Mouse (Mus musculus): Measurements from ENCODE around the gene Gse1. TPM values are rescaled to one million over a fixed set of nuclear protein-coding genes. Genes with fewer than 3 reads are reported as not detected.

The Gse1 gene
- polyA plus RNA-seq, 1 experiment = 14.7 TPM

- Histone ChIP-seq H3K27me3 (ENCODE audit: control insufficient read depth, insufficient read depth, insufficient read length) (no peaks in the 10 kb centered on the region), H3K4me3 (peak overlapping the region; percentile 8), H3ac (ENCODE audit: control insufficient read depth, insufficient read length) (no peak overlapping the region), H3K36me3 (ENCODE audit: control insufficient read depth, insufficient read depth) (no peaks in the 10 kb centered on the region), H3K79me2 (ENCODE audit: control insufficient read depth, insufficient read depth) (peaks cover 6% of the 10 kb centered on the region), H3K4me2 (ENCODE audit: low read depth) (peak overlapping the region; percentile 72)
- TF ChIP-seq MYOD1 (IDR thresholded peaks at IDR 0.05; ENCODE audit: control insufficient read depth in 1 of 3, insufficient read length in 2 of 3, low read depth in 2 of 3) (peak in 2 of 3 experiments; percentile 14 to 16), MYOG (IDR thresholded peaks at IDR 0.05; ENCODE audit: control insufficient read depth in 1 of 3, insufficient read depth in 1 of 3, insufficient read length in 2 of 3, low read depth in 2 of 3) (peak in 1 of 3 experiments; percentile 56), TCF12 (IDR thresholded peaks at IDR 0.05; ENCODE audit: insufficient read depth, poor library complexity, severe bottlenecking) (no peak)
These were observed 89.0 kb downstream of the Gse1 start for GRCm38 (mm10) chr8:120317118-120317824.

GRCm38 (mm10) chr8:120318476-120318991, 90.3 kb downstream of the Gse1 start:
- no peaks in the 10 kb centered on the region for H3K36me3 ChIP-seq (ENCODE audit: control insufficient read depth, insufficient read depth)
- H3K79me2 ChIP-seq (ENCODE audit: control insufficient read depth, insufficient read depth) = peaks cover 6% of the 10 kb centered on the region
- H3K4me3 ChIP-seq = peak overlapping the region; percentile 8
- H3K27me3 ChIP-seq (ENCODE audit: control insufficient read depth, insufficient read depth, insufficient read length) = no peaks in the 10 kb centered on the region
- H3K4me2 ChIP-seq (ENCODE audit: low read depth) = peak overlapping the region; percentile 72
- peak in 1 of 3 experiments; percentile 25 for TF ChIP-seq MYOD1 (IDR thresholded peaks at IDR 0.05; ENCODE audit: control insufficient read depth in 1 of 3, insufficient read length in 2 of 3, low read depth in 2 of 3)
- no peak for TF ChIP-seq CEBPB (IDR thresholded peaks at IDR 0.05; ENCODE audit: insufficient read depth, poor library complexity, severe bottlenecking)
- peak; percentile 19 for TF ChIP-seq SRF (IDR thresholded peaks at IDR 0.05; ENCODE audit: control insufficient read depth, insufficient read length, low read depth)
- no peak for TF ChIP-seq E2F4 (IDR thresholded peaks at IDR 0.05; ENCODE audit: insufficient read depth)
- no peak for TF ChIP-seq TCF3 (IDR thresholded peaks at IDR 0.05; ENCODE audit: insufficient read length, low read depth)
- no peak for TF ChIP-seq POLR2AphosphoS2 (IDR thresholded peaks at IDR 0.05; ENCODE audit: insufficient read length, low read depth)
- peak in 1 of 3 experiments; percentile 28 for TF ChIP-seq MYOG (IDR thresholded peaks at IDR 0.05; ENCODE audit: control insufficient read depth in 1 of 3, insufficient read depth in 1 of 3, insufficient read length in 2 of 3, low read depth in 2 of 3)
- no peak for TF ChIP-seq REST (IDR thresholded peaks at IDR 0.05; ENCODE audit: insufficient read depth, insufficient read length)
- H3ac ChIP-seq (ENCODE audit: control insufficient read depth, insufficient read length) = no peak overlapping the region

GRCm38 (mm10) chr8:120319449-120319848, 91.2 kb downstream of the Gse1 start:
- peak overlapping the region; percentile 72 for H3K4me2 ChIP-seq (ENCODE audit: low read depth)
- peaks cover 6% of the 10 kb centered on the region for H3K79me2 ChIP-seq (ENCODE audit: control insufficient read depth, insufficient read depth)
- no peak overlapping the region for H3K4me3 ChIP-seq
- TF ChIP-seq SRF (IDR thresholded peaks at IDR 0.05; ENCODE audit: control insufficient read depth, insufficient read length, low read depth) (peak; percentile 71), E2F4 (IDR thresholded peaks at IDR 0.05; ENCODE audit: insufficient read depth) (no peak), REST (IDR thresholded peaks at IDR 0.05; ENCODE audit: insufficient read depth, insufficient read length) (no peak), MYOG (IDR thresholded peaks at IDR 0.05; ENCODE audit: control insufficient read depth in 1 of 3, insufficient read depth in 1 of 3, insufficient read length in 2 of 3, low read depth in 2 of 3) (peak in 1 of 3 experiments; percentile 46), POLR2A (IDR thresholded peaks at IDR 0.05; ENCODE audit: insufficient read length, low read depth) (no peak), TCF12 (IDR thresholded peaks at IDR 0.05; ENCODE audit: insufficient read depth, poor library complexity, severe bottlenecking) (no peak), MYOD1 (IDR thresholded peaks at IDR 0.05; ENCODE audit: control insufficient read depth in 1 of 3, insufficient read length in 2 of 3, low read depth in 2 of 3) (peak in 1 of 3 experiments; percentile 24), MAX (IDR thresholded peaks at IDR 0.05; ENCODE audit: low read depth) (no peak), CEBPB (IDR thresholded peaks at IDR 0.05; ENCODE audit: insufficient read depth, poor library complexity, severe bottlenecking) (no peak), USF1 (IDR thresholded peaks at IDR 0.05; ENCODE audit: low read depth) (no peak), TCF3 (IDR thresholded peaks at IDR 0.05; ENCODE audit: insufficient read length, low read depth) (no peak)
- no peaks in the 10 kb centered on the region for H3K36me3 ChIP-seq (ENCODE audit: control insufficient read depth, insufficient read depth)
- no peak overlapping the region for H3ac ChIP-seq (ENCODE audit: control insufficient read depth, insufficient read length)
- H3K27me3 ChIP-seq (ENCODE audit: control insufficient read depth, insufficient read depth, insufficient read length) = no peaks in the 10 kb centered on the region

GRCm38 (mm10) chr8:120320146-120320545, 91.9 kb downstream of the Gse1 start:
- no peaks in the 10 kb centered on the region for H3K36me3 ChIP-seq (ENCODE audit: control insufficient read depth, insufficient read depth)
- no peak overlapping the region for H3K4me3 ChIP-seq
- TF ChIP-seq CEBPB (IDR thresholded peaks at IDR 0.05; ENCODE audit: insufficient read depth, poor library complexity, severe bottlenecking) = no peak
- no peak for TF ChIP-seq TCF3 (IDR thresholded peaks at IDR 0.05; ENCODE audit: insufficient read length, low read depth)
- no peak for TF ChIP-seq SRF (IDR thresholded peaks at IDR 0.05; ENCODE audit: control insufficient read depth, insufficient read length, low read depth)
- no peak for TF ChIP-seq TCF12 (IDR thresholded peaks at IDR 0.05; ENCODE audit: insufficient read depth, poor library complexity, severe bottlenecking)
- TF ChIP-seq REST (IDR thresholded peaks at IDR 0.05; ENCODE audit: insufficient read depth, insufficient read length) = no peak
- TF ChIP-seq POLR2AphosphoS2 (IDR thresholded peaks at IDR 0.05; ENCODE audit: insufficient read length, low read depth) = no peak
- TF ChIP-seq POLR2A (IDR thresholded peaks at IDR 0.05; ENCODE audit: insufficient read length, low read depth) = no peak
- no peak for TF ChIP-seq USF1 (IDR thresholded peaks at IDR 0.05; ENCODE audit: low read depth)
- no peak for TF ChIP-seq MYOD1 (IDR thresholded peaks at IDR 0.05; ENCODE audit: control insufficient read depth in 1 of 3, insufficient read length in 2 of 3, low read depth in 2 of 3)
- TF ChIP-seq MAX (IDR thresholded peaks at IDR 0.05; ENCODE audit: low read depth) = no peak
- no peaks in the 10 kb centered on the region for H3K27me3 ChIP-seq (ENCODE audit: control insufficient read depth, insufficient read depth, insufficient read length)
- peaks cover 2% of the 10 kb centered on the region for H3K79me2 ChIP-seq (ENCODE audit: control insufficient read depth, insufficient read depth)
- H3K4me2 ChIP-seq (ENCODE audit: low read depth) = no peak overlapping the region
- H3ac ChIP-seq (ENCODE audit: control insufficient read depth, insufficient read length) = no peak overlapping the region

GRCm38 (mm10) chr8:120321724-120322123, 93.5 kb downstream of the Gse1 start:
- no peaks in the 10 kb centered on the region for H3K36me3 ChIP-seq (ENCODE audit: control insufficient read depth, insufficient read depth)
- H3K27me3 ChIP-seq (ENCODE audit: control insufficient read depth, insufficient read depth, insufficient read length) = no peaks in the 10 kb centered on the region
- TF ChIP-seq TCF3 (IDR thresholded peaks at IDR 0.05; ENCODE audit: insufficient read length, low read depth) (no peak), POLR2AphosphoS2 (IDR thresholded peaks at IDR 0.05; ENCODE audit: insufficient read length, low read depth) (no peak), SRF (IDR thresholded peaks at IDR 0.05; ENCODE audit: control insufficient read depth, insufficient read length, low read depth) (no peak), E2F4 (IDR thresholded peaks at IDR 0.05; ENCODE audit: insufficient read depth) (no peak), MAX (IDR thresholded peaks at IDR 0.05; ENCODE audit: low read depth) (no peak), TCF12 (IDR thresholded peaks at IDR 0.05; ENCODE audit: insufficient read depth, poor library complexity, severe bottlenecking) (no peak), MYOG (IDR thresholded peaks at IDR 0.05; ENCODE audit: control insufficient read depth in 1 of 3, insufficient read depth in 1 of 3, insufficient read length in 2 of 3, low read depth in 2 of 3) (no peak)
- no peak overlapping the region for H3K4me2 ChIP-seq (ENCODE audit: low read depth)
- no peak overlapping the region for H3K4me3 ChIP-seq
- H3K79me2 ChIP-seq (ENCODE audit: control insufficient read depth, insufficient read depth) = no peaks in the 10 kb centered on the region
- no peak overlapping the region for H3ac ChIP-seq (ENCODE audit: control insufficient read depth, insufficient read length)

All from myocyte (in vitro differentiated cells).